Mouse (Mus musculus) forelimb bud, embryonic 11.5 days (tissue): ENCODE measurements around the gene Lin7a.

Experiments
- DNase-seq: peaks from one replicate; pipeline ENCODE4 v3.0.0-alpha.2; 2012; ENCODE audit warnings: low read depth, low spot score

Lin7a gene

DNA sequence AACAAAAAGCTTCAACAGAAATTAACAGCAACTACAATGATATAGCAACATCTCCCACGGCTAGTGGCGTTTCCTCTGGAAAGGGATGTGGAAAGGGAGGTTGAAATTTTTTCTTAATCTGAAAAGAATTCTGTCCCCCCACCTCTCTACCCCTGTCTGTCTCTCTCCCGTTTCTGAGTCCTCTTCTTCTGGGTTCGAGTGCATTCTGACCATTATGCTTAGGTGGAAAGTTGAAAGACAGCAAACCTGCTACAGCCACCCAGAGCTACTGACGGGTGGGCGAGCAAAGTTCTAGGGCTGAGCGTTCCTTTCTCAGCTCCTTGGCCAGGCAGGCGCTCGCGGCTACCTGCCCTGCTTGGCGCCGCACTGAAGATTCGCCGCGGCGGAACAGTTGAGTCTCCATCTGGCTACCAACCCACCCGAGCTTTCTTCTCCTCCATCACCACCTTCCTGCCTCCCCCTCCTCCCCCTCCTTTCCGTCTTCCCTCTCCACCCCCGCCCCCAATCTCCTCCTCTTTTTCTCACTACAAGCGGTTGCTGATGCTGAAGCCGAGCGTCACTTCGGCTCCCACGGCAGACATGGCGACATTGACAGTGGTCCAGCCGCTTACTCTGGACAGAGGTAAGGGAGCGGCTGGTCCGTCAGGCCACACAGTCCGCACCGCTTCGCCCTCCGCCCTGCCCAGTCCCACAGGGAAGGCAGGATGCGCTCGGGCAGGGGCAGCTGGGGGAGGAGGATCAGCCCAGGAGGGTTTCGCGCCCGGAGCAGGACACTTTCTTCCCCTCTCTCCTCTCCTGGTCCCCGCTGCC, at the start of gene Lin7a:
Lin7a (plus strand) TSS at position 366 of the 810 bp plus-strand sequence.
- DNase-seq = no peak

DNA sequence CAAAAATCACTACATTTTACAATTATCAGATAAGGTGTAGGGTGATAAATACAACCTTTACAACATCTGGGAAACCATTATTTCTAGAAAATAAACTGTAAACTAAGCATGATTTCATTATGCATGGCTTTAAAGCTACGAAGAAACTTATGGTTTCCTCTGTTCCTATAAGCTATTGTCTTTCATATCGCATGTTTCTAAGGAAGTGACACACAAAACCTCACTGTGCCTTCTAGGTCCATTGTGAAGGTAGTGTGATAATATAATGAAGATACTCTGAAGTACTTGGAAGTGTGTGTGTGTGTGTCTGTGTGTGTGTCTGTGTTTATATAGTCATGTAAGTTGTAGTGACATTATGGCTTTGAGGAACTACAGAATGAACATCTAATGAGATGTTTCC, 49.8 kb upstream of the Lin7a start:
- no peak for DNase-seq

DNA sequence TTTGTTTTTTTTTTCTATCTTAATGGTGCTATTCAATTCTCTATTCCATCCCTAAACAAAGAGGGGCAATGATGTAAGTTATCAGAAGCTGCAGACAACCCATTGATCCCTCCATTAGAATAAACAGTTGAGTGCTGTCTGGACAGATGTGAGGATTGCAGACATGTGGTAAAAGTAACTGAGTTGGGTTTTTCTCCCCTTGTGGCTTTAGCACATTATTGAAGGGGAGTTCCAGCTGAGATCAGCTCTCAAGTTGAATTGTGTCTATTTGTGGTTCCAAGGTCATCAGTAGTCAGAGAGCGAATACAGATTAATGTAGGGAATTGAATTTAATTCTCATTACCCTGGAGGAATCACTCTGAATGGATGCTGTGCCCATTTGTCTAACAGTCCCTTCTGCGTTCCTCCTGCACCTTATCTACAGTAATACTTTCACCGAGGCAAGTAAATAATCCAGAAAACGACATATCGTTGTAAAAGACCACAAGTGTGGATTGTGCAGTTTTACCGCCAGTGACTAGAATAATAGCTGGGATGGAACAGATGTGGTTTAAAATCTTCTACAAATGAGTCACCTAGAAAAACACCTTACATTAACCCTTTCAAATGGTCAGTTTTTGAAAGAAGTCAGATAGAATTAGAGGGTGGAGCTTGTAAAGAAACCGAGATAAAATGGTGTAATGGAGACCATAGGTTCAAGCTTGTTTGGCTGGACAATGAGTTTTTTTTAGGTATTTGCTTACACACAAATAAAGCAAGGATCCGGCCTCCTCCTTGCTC, 48.9 kb upstream of the Lin7a start:
- DNase-seq = no peak

DNA sequence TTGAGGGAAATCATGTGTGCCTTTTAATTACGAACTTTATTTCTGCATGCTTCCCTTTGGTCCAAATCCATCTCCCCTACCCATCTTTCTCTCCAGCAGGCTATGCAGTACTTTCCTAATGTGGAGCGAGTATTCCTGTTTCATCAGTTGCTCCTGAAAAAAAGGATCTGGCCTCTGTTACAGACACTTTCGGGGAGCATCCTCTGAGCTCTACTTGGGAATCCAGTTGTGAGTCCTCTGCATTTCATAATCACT, 48.4 kb upstream of the Lin7a start:
- no peak for DNase-seq

DNA sequence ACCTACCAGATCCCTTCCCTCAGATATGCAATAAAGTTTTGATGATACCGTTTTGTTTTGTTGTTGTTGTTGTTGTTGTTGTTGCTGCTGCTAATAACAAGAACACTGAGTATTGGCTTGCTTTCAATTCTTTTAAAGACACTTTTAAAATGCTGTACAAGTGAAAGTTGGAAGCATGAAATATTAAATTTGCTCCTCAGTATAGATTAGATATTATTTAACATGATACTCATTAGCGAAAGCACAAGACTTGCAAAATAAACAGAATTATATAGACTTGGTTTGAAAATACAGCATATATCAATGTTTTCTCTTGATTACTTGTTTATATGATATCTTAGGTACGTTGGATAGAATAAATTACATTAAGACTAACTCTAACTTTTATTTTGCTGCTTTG, 47.7 kb upstream of the Lin7a start:
- DNase-seq = no peak

DNA sequence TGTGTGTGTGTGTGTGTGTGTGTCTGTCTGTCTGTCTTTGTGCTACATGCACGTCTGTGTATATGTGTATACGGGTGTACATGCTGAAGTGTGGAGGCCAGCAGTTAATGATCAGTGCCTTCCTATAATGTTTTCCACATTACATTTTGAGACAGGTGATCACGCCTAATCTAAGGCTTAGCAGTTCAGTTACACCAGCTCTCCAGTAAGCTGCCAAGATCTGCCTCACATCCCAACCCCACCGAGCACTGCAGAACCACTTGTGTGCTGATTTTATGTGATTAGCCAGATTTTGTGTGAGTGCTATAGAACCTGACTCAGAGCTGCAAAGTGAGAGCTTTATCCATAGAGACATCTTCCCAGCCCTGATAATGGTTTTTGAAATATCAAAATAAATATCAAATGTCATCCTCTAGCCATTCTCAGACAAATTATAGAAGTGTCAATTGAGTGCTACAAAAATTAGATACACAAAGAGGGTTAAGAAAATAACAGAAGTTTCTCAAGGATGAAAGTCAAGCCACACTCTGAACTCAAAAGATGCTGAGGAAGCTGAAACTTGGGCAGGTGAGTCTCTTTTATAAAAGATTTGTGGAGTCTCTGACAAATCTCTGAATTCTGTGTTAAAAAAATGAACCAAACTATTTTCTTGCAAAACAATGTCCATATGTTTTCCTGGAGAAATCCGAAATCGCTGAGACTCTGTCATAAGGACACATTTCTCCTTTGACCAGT, 46.7 kb upstream of the Lin7a start:
- DNase-seq = no peak

DNA sequence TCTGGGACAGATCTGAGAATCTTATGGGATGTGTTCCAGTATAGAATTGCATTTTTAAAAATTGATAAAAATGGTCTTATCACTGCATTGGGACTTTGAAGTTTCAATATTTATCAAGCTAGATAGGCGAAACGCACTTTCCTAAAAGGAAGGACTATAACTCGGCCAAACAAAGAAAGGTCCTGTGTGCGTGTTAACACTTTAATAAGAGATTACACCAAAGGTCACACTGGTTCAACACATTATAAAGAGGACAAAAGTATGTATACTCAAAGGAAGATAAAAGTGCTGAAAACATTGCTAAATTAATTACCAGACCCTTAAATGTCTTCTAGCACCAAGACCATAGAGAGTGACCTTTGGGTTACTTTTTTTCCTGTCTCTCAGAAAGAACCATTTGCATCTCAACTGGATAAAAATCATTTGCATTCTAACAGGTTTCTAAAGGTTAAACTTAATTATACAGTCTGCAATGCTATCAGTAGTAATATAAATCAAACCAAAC, 46.1 kb upstream of the Lin7a start:
- DNase-seq = no peak

DNA sequence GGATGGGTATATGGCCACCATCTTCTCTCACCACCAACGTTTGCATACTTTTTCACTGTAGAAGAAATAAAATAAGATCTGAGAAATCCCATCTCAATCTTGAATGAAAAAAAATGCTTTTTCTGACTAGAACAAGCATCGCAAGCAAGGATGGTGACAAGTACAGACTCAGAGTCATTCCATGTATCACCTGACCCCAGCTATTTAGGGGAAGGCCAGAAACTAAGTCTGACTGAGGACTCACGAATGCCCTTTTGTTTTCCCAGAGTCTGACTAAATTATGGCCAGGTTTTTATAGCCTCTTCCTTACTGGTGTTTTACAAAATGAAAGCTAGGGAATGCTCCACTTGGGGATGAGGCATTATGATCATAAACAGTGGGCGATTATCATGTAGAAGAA, 45.6 kb upstream of the Lin7a start:
- DNase-seq = no peak

DNA sequence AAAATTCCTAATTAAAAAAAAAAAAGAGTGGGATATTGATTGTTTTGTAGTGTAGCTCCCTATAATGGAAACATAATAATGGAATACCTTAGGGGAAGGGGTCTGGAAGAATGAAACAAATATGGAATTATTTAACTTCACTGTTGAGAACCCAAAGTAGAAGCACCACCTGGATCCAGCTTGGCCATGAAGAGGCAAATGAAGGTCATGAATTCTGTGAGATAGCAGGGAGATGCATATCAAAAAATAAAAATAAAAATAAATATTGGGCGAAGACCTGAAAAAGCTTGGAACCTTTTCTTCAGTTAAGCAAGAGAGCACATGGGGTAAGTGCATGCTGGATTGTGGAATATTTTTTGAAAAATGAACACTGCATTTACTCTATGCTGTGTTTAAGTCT, 43.6 kb upstream of the Lin7a start:
- DNase-seq = no peak

DNA sequence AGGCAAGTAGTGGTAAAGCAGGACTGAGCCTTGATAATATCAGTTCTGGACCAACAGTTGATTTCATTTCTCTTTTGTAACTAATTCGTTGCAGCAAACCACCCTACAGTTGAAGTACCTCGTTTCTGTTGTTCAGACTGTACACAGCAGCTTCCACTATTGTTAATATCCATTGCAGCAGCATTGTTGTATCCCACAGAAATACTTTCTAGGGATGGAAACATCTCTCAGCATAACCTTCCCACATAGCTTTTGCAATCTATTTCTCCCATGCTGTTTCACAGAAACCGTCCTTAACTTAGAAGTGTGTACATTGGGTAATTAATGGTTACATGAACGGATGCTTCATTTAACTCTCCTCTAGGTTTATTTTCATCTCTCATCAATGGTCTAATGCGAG, 42.7 kb upstream of the Lin7a start:
- DNase-seq = no peak

DNA sequence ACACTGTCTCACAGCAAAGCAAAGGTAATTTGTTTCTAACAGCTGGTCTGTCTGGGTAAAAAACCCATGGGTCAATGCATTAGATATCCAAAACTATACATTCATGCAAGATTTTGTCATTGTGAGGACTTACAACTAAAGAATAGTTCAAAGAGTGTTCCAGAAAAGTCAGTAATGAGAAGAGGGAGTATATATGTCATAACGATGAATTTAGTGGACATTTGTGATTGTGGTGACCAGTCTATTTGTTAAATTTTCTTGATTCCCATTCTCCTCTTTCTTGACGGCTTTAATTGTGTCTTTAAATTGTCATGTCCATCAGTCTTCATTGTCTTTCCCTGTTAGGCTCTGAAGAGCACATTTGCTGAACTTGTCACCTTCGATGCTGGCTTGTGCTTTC, 42.1 kb upstream of the Lin7a start:
- DNase-seq = no peak

DNA sequence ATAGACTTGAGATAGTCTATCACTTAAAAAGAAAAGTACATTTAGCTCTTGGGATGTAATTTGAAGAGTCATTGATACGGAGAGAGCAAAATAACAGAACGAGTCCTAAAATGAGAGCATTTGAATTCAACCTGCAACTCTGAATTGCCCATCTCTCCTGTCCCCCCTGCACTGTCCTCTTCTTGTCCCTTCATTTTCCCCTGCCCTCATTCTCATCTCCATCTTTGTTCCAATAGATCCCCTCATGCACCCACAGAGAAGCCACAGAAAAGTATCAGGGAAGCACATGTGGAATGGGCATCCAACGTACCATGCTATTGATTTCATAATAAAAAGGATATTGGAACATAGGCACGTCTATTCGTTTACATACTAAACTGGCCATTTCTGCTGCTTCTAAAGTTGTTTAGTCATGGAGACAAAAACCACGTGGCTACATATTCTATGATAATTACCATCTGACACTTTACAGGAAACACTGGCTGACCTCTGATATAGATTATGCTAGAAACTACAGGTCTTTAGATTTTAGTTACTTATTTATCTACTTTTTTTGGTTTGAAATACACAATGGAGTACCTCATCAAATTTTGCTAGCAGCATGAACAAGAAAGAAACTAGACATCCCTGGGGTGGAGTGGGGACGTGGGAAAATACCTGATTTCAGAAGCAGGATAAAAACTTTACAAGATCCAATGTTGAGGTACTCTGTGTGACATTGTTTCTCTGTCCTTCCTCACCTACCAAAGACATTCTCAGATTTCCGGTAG, 41.2 kb upstream of the Lin7a start:
- DNase-seq = no peak

DNA sequence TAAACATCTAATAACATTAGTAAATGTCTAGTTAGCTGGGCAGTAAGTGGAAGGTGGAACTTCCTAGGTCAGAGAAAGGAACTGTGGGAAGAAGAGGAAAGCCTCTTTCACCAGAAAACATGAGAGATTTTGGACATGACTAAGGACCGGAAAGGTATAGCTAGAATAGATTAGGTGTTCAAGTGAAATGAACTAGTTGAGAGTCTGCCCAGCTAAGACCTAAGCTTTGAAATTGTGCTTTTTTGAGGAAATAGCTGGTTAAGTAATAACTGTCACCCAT, 40.7 kb upstream of the Lin7a start:
- DNase-seq = no peak

DNA sequence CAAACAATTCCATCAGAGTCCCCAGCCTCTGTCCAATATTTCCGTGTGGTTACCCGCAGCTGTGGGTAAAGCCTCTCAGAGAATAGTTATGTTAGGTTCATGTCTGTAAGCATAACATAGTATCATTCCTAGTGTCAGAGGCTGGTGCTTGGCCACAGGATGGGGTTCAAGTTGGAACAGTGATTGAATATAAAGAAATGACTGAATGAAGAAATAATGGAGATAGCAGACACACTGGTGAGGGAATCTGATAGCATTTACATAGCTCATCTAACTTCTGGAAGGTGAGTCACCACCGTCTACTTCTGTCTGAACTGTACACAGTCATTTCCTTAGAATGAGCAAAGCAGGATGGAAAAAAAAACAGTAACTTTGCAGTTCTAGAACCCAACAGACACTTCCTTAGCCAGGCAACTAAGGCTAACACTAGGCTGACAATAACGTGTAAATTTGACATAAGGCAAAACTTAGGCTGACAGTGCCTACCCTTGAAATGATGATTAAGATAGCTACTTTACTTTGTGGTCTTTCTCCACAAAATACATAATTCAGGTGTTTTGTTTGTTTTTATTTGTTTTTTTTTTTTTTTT, 40.0 kb upstream of the Lin7a start:
- DNase-seq = no peak

DNA sequence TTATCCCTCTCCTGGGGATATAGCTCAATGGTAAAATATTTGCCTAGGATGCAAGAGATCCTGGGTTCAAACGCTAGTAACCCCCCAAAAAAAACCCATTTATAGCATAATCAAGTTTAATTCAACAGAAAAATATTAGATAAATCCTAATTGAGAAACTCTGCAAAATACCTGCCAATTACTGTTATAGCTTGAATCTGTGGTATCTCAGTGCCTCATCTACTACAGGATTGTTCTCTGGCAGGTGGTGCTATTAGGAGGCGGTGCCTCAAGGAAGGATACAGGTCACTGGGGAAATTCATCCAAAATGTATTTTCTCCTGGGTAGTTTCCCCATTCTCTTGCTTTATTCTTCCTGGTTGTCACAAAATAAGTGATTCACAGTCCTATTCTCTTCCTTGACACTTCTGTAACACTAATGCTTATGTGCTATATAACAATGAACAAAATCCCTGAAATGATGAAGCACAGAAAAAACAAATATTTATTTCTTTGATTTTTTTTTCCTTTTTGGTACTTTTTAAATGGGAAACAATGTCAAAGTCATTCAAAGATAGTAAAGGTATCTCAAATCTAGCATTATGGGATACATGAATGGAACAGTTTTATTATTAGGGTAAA, 38.9 kb upstream of the Lin7a start:
- no peak for DNase-seq

DNA sequence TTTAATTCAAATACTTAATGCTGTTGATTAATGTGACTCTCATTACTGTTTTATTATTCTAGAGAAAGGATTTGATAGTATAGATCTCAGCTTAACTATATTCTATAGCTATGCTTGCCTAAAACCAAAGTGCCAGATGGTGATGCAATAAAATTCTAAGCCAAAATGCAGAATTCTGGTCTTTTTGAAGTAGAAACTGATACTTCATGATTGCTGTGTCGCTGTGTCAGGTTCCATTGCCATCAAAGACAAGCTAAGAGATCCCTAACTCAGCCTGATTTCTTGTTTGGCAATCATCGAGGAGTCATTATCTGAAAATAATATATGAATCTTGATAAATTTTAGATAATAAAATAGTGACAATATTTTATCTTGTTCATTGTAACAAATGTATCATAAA, 38.3 kb upstream of the Lin7a start:
- no peak for DNase-seq

DNA sequence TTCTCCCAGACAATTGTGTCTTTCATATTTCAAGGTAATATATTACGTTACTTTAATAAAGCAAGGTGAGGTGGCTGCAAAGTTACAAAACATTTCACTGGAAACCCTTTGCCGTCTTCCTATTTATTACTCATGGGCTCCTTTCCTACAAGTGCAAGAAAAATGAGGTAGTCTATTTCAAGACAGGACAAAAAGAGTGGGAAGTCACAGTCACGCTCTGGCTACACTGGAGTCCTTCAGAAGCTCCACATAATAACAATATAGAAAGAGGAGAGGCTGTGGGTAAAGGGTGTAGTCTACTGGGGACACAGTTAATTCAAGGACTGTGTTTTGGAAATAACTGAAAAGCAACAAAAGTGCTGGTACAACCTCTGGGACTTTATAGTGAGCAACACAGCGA, 37.7 kb upstream of the Lin7a start:
- DNase-seq = no peak

DNA sequence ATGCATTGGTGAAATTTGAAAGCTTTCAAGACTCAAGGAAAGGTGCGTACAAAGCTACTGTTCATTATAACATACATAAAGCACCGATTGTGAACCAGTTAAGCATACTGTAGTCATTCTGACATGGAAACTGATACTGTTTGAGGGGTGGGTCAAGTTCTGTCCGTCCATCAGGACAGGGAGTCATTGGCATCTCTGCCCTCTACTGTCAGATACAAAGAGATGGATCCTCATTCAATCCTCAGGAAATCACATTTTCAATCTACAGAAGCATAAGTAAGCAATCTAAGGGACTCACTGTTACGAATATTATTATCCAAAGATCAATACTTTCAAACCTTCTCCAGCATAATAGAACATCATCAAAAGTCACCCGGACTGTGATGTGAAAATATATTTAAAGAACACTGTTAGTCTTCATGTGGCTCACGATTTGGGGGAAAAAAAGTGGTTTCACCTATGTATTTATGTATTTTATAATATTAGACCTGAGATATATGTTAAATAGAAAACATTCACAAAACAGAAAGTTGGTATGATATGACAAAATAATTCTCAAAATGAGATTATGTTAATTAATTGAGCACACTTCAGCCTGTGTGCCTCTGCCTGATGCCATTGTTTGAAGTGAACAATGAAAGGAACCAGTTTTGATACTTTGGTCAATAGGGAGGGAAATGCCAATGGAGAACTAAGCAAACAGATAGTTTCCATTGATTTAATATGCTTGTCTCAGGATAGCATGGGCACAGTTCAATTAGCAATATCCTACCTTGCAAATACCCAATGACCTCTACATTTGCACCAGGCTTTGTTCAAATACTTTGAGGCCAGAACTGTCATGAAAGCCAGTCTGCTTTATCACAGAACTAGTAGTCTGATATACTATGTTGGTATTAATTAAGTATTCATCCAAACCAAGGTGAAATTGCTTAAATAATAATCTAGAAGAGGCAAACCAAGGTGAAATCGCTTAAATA, 36.8 kb upstream of the Lin7a start:
- DNase-seq = no peak

DNA sequence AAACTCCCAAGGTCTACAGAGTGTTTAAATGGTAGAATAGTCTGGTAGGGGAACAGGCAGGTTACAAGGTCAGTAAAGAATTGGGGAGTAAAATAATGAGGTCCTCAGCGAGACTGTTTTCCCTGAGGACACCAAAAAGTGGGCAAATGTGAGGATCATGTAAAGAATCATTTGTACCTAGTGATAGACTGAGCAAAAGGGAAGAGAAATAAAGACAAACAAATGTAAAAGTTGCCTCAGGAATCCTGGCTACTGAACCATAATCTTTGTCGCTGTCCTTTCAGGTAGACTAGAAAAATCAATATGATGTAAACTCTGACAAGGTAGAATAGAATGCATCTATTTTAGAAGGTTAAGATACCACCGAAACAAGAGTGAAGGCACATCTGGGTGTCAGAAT, 36.0 kb upstream of the Lin7a start:
- no peak for DNase-seq

DNA sequence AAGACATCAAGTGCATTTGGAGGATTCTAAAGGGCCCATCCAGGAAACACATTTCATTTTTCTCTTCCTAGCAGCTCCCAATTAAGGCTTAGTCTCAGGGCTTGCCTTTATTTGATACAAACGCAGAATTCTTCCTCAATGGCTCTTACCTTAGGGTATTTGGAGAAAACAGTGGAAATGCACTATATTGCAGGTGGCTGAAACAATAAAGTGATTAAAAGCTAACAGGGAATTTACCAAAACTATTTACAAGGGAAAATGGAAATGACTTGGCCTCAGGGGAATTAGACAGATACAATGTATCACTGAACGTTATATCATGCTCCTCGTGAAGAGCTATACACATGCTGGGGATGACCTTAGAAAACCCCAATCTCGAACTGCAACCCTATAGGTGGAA, 35.3 kb upstream of the Lin7a start:
- no peak for DNase-seq
